Mouse (Mus musculus): ENCODE measurements around the gene Krtap29-1.

The Krtap29-1 gene

GRCm38 (mm10) chr11:99948175-99948574 is 30.7 kb downstream of the Krtap29-1 start, which contains the start of gene Krtap9-5:
TSS of gene Krtap9-5 (plus strand) at chr11:99948475.
- no peak for DNase-seq (ENCODE audit: inconsistent age in 2 of 2, low spot score in 1 of 2)

- DNase-seq (ENCODE audit: inconsistent age in 2 of 2, low spot score in 1 of 2), result no peak
These were observed 41.0 kb downstream of the Krtap29-1 start for GRCm38 (mm10) chr11:99937751-99938264.

DNA sequence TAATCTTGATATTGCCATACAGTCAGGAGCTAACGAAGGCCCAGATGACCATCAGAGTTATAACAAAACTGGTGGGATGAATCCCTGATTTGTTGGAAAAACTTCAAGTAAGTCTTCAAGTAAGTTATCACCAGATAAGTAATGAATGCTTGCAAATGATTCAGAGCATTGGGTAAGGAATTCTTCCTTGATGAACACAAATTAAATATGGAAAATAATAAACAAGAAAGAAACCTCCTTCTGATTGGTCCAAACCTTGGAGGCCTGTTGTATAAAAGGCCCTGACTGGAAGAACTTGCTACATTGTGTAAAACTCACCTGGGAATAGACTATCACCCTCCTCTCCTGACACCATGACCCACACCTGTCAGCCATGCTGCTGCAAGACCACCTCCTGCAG is 42.9 kb downstream of the Krtap29-1 start, which contains the start of gene Krtap31-2:
TSS of gene Krtap31-2 (plus strand) at position 301 of the 400 bp plus-strand sequence.
- no peak for DNase-seq (ENCODE audit: inconsistent age in 2 of 2, low spot score in 1 of 2)
